Mouse (Mus musculus) heart, postnatal 0 days (tissue): ENCODE data around the gene Proser2.

Experiments
- CTCF ChIP-seq: IDR thresholded peaks from 2 replicates; pipeline ENCODE4 v1.5.1; 2016; ENCODE audit warnings: antibody characterized with exemption, control low read depth, low read depth
- EP300 ChIP-seq: IDR thresholded peaks from 2 replicates; pipeline ENCODE4 v1.6.1; 2016; ENCODE audit warnings: antibody characterized with exemption, low read depth

- TF ChIP-seq CTCF = no peak
- TF ChIP-seq EP300 = no peak
Measured at GRCm38 (mm10) chr2:6081108-6081507, 48.9 kb downstream of the Proser2 start.
